Mouse (Mus musculus): Measurements from ENCODE around the gene Smim26.

DNA sequence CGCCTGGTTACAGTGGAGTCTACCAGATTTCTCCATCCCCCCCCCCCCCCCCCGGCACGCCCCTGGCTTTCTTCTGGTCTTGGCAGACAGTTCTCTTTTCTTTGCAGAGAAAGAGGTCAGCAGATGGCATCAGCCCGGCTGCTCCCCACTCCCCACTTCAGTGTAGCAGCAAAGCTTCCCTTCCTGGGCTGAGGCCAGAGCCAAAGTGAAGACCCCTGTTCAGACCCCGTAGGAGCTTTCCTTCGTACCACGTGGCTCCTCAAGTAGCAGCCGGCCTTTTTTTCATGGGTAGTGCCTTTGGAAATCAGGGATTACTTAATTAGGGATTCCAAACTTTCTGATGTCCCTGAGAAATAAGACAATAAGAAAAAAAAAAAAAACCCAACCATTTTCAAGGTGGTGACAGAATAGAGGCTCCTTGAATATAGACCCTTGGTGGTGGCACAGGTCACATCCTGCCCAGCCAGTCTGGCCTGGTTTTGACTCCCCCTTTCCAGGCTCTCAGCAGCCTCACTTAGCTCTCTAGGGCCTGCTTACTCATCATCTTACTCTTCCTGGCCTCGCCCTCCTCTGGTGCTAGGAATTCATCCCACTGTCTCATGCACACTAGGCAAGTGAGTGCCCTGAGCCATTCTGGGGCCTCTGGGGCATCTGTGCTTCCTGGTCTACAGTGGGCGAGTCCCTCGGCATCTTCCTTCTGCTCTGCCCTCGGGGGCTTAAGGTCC, 44.0 kb downstream of the Smim26 start:
- TF ChIP-seq POLR2A (IDR thresholded peaks at IDR 0.05; ENCODE audit: insufficient read depth, low read depth, low read length) = no peak
- TF ChIP-seq CTCF (IDR thresholded peaks at IDR 0.05) = no peak
